Mouse (Mus musculus): ENCODE results near the gene Llgl2. TPM values are rescaled to one million over a fixed set of nuclear protein-coding genes. Genes with fewer than 3 reads are reported as not detected.
A peak's percentile ranks its signal among the peaks of the same experiment; 100 is the strongest.
"Not testable (repeated sequence)": the region's sequence is repeated elsewhere in the genome, so short reads cannot be mapped to it uniquely, and the experiment has no call there.

Gene Llgl2
- polyA plus RNA-seq, 1 experiment: 54.0 TPM

- no peak for DNase-seq (ENCODE audit: low spot score)
Observed at GRCm38 (mm10) chr11:115833021-115833513, 9.2 kb downstream of the Llgl2 start.

DNA sequence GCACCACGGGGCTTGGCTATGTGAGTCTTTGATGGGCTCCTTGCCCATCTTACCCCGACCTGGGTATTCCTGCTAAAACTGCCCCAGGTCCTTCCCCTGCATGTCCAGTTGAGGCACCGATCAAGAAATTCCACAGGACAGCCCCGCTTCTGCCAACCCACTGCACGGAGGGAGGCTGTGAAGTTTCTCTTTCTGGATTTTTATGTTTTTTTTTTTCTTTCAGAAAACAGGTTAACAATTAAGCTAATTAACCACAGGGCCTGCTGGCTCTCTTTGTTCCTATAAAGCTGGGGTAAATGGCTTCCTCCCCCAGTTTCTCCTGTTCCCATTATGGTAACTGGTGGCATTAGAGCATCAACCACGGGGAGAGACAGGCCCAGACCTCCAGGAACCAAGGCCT lies 10.2 kb downstream of the Llgl2 start:
- DNase-seq (ENCODE audit: low spot score): no peak

GRCm38 (mm10) chr11:115836656-115837395 lies 13.0 kb downstream of the Llgl2 start:
- no peak for DNase-seq (ENCODE audit: low spot score)

DNA sequence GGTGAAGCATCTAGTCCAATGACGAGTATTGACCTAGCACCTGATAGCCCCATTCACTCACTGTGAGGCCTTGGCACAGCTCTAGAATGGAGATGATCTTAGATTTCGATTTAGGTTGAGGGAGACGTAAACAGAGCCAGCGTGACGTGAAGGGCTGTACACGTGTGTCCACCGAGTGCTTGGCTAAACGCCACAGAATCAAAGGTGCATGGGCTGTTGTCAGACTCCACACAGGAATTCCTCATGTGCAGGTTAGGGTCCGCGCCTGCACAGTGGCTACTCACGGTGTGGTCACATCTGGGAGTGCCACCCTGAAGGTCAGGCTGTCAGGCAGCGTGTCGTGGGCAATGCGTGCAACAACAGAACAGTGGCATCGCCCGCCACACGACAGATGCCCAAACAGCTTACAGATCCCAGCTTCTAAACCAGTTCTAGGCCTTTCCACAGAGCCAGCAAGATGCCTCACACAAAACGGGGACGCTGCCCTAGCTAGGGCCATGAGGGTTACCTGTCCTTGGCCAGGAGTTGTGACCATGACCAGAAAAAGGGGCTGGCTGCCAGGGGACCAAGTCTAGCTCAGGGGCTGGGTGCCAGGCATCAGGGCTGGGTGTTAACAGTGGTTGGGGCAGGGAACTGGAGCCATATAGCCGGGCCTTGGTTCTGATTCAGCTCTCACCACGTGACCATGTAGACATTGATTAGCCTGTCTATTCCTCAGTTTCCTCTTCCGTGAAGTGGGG lies 13.9 kb downstream of the Llgl2 start:
- no peak for DNase-seq (ENCODE audit: low spot score)

DNA sequence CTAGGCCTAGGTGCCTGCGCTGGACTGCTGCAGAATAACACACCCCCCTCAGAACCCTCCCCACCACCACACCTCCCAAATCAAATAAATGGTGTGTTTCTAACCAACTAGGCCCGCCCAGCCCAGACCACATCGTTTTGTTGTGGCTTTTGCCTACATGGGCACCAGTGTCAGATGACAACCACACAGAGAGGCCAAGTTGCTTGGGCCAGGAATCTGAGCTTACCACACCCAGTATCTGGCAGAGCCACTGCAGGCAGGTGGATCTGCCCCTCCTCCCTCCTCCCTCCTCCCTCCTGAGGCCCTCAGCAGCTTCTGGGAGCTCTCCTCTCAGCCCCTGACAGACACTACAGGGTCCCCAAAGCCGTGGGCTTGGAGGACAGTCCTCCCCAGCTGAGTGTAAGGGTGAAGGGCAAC lies 15.1 kb downstream of the Llgl2 start:
- no peak for DNase-seq (ENCODE audit: low spot score)

- no peak for DNase-seq (ENCODE audit: low spot score)
Observed at GRCm38 (mm10) chr11:115839732-115840131, 15.9 kb downstream of the Llgl2 start.

DNA sequence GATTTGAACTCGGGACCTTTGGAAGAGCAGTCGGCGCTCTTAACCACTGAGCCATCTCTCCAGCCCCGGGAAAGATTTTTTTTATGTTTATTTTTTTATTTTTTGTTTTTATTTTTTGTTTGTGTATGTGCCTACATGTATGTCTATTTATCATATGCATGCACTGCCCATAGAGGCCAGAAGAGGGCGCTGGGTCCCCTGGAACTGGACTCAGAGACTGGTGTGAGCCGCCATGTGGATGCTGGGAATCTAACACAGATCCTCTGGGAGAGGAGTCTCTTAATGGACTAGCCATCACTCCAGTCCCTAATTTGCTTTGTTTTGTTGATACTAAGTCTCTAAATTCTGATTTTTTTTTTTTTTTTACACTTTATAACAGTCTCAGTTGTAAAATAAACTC lies 17.2 kb downstream of the Llgl2 start:
- no peak for DNase-seq (ENCODE audit: low spot score)

DNA sequence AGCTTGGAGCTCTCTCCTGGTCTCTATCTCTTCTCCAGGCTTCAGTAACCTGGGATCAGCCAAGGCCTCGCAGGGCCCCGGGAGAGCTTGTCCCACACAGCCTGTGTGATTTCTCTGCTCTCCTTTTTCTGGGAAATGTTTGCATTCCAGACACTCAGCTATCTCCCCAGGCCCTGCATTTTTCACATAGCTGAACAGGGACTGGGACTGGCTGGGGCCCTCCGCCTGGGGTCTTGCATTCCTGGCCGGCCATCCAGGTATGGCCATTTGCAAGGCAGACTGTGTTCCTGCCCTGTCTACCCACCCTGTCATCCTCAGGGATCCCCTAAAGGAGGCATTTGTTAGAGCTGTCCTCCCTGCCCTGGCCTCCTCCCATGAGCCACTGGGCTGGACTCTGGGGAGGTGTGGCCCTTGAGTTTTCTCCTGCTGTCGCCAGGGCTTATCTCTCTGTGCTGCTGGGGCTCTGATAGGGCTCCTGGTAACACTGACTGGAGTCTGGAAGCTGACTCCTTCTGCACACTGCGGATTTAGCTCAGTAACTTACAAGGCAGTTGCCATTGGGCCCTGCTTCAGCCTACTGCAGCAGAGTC lies 18.2 kb downstream of the Llgl2 start:
- no peak for DNase-seq (ENCODE audit: low spot score)

DNA sequence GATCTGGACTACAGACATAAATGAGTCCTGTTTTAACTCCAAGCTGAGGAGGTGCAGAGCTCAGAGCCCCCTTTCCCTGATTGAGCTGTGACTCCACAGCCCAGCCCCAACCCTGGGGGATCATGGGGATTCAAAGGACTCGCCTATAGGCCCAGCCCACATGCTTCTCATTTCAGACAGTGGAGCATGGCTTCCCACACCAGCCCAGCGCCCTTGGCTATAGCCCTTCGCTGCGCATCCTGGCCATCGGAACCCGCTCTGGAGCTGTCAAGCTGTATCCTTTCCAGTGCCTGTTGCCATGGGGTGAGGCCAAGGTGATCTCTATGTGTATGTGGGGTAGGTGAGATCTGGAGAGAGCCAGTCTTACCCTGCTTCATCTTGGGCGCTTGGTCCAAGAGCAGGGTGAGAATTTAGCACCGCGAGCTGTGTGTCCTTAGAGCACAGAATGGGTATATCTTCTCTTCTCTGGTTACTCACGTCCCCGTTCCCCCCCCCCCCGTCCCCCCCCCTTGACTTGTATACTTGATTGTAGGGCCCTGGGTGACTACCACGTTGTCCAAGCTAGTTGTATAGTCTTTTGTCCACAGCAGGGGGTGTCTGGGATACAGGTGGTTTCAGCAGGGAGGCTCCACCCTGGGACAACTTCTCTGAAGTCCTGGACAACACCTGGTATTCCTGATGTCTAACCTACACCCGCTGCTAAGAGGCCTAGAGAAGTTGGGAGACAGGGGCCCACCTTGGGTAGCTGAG lies 19.5 kb downstream of the Llgl2 start:
- DNase-seq (ENCODE audit: low spot score): no peak

- no peak for DNase-seq (ENCODE audit: low spot score)
Observed at GRCm38 (mm10) chr11:115843891-115844239, 20.0 kb downstream of the Llgl2 start.

DNA sequence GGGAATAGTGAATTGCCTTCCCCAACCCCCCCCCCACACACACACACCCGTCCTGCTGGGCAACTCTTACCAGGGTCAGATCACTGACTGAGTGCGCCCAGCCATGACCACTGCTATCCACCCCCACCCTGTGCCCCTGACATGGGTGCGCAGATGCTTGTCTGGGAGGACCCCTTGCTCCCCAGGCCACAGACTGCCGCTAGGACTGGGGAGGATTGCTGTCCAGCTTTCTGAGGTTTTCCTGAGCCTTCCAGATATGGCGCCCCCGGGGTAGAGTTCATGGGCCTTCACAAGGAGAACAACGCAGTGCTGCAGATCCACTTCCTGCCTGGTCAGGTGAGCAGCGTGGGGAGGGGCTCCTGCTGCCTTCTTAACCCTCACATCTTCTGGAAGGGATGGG lies 20.4 kb downstream of the Llgl2 start:
- DNase-seq (ENCODE audit: low spot score): no peak

- no peak for DNase-seq (ENCODE audit: low spot score)
Observed at GRCm38 (mm10) chr11:115845819-115846218, 22.0 kb downstream of the Llgl2 start.

DNA sequence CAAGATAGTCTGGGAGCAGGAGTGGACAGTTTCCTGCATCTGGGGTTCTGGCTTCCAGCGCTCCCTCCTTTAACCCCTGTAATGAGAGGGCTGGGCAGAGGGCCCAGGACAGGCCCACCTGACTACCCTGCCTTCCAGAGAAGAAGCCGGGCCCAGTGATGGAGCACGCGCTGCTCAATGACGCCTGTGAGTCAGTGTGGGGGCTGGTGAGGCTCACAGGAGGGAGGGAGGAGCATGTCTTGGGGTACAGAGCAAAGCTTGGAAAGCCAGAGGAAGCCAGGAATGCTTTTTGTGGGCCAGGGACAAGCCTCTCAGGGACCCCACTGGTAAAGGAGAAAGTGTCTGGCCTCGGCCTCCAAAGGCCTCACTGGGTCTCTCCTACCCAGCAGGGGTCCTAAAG lies 30.8 kb downstream of the Llgl2 start:
- no peak for DNase-seq (ENCODE audit: low spot score)

DNA sequence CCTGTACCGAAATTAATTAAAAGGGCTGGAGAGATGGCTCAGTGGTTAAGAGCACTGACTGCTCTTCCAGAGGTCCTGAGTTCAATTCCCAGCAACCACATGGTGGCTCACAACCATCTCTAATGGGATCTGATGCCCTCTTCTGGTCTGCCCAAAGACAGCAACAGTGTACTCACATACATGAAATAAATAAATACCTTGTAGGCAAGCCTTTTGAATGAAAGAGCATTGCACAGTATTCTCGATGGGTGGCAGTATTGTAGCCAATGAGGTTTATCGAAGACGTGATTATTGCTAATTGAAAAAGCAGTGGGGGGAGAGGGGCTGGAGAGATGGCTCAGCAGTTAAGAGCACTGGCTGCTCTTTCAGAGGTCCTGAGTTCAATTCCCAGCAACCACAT lies 33.3 kb downstream of the Llgl2 start:
- DNase-seq (ENCODE audit: low spot score): not testable (repeated sequence)

- no peak for DNase-seq (ENCODE audit: low spot score)
Observed at GRCm38 (mm10) chr11:115857936-115858335, 34.1 kb downstream of the Llgl2 start.

- no peak for DNase-seq (ENCODE audit: low spot score)
Observed at GRCm38 (mm10) chr11:115858354-115858753, 34.5 kb downstream of the Llgl2 start, which contains the start of gene Myo15b. Gene Myo15b, plus strand, starts transcription at chr11:115858406.

DNA sequence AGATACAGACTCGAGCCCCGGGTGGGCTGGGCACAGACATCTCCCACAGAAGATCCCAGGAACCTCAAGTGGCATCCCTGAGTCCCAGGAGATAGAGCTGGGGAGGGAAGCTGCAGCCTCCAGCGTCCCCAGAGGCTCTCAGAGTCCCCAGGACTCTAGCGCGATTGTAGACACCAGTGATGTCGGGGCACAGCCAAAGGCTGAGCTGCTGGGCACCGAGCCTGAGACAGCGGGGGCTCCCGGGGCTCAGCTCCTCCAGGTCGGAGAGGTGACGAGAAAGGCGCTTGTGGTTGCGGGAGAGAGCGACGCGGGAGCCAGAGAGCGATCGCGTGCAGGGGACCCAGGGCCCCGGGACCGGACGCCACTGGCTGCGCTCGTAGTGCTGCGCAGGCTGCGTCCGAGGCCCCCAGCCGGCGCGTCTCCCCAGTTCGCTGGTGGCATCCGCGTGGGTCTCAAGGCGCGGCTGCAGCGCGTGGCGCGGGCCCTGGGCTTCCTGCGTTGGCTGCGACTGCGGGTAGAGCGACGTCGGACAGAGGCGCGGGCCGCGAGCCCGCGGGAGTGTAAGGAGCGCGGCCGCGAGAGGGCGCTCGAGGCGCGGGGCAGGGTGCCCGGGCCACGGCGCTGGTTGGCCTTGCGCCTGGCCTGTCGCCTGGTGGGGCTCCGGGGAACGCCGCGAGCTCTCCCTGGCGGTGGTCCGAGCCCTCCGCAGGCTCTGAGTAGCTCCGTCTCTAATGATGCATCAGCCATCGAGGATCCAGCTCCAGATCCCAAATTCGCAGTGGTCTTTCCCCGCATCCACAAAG lies 35.5 kb downstream of the Llgl2 start:
- peak; percentile 88 for DNase-seq (ENCODE audit: low spot score)

GRCm38 (mm10) chr11:115863895-115864294 lies 40.0 kb downstream of the Llgl2 start:
- no peak for DNase-seq (ENCODE audit: low spot score)

- no peak for DNase-seq (ENCODE audit: low spot score)
Observed at GRCm38 (mm10) chr11:115869393-115869792, 45.5 kb downstream of the Llgl2 start.

GRCm38 (mm10) chr11:115872437-115872836 lies 48.6 kb downstream of the Llgl2 start:
- DNase-seq (ENCODE audit: low spot score): no peak

DNA sequence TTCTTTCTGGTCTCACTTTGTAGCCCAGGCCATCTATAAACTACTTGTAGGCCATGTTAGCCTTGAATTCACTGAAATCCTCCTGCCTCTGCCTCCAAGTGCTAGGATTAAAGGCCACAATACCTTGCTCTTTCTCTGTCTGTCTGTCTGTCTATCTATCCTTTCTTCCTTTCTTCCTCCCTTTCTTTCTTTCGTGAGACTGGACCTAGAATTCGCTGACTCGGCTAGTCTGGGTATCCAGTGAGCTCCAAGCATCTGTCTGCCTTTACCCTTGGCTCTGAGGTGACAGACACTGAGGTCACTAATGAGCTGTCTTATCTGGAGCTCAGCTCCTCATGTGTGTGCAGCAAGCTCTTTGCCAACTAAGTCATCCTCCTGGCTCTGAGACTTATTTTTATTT lies 52.1 kb downstream of the Llgl2 start:
- DNase-seq (ENCODE audit: low spot score): no peak
